12 mouse cellular contexts compared by ENCODE assay signal in genomic region chr5:66473599-66473998, GRCm38 (mm10).
DNase-seq lines count a peak whose midpoint lies in the region; ATAC-seq lines count a peak whose summit lies in the region.
"Had no signal": no experiment of that assay in that cellular context is flagged by ENCODE, and none has a peak within 500 bp of the region (broad histone marks: within the 10 kb centered on the region; RNA-seq: fewer than 3 reads in every experiment).

No protein-coding gene starts in this region.

- H3K4me3 ChIP-seq in hindbrain, embryonic 12.5 days: no peak overlapping the region
- no peak overlapping the region for H3K4me3 ChIP-seq in midbrain, embryonic 15.5 days
- H3K4me3 ChIP-seq: limb, embryonic 15.5 days had no signal

- H3K36me3 ChIP-seq in hindbrain, embryonic 12.5 days: no peaks in the 10 kb centered on the region
- H3K36me3 ChIP-seq in midbrain, embryonic 15.5 days (replicated peaks): no peaks in the 10 kb centered on the region
- H3K36me3 ChIP-seq: limb, embryonic 15.5 days had no signal

- no peak overlapping the region for H3K9ac ChIP-seq in hindbrain, embryonic 12.5 days
- H3K9ac ChIP-seq in midbrain, embryonic 15.5 days: no peak overlapping the region
- H3K9ac ChIP-seq: limb, embryonic 15.5 days had no signal

- DNase-seq in embryo, embryonic 10.5 days (ENCODE audit: low spot score): peak; percentile 36
- no peak for DNase-seq in embryo, embryonic 10 days (ENCODE audit: low spot score)
- DNase-seq in ZHBTc4 (ENCODE audit: low read depth, low spot score): peak; percentile 72
- no peak for DNase-seq in lung, postnatal 25 days (ENCODE audit: low spot score)
- DNase-seq: adrenal gland, postnatal 36 days; cerebellum, postnatal 36 days; lung, postnatal 14 days had no signal

- peaks cover 8% of the 10 kb centered on the region for H3K4me1 ChIP-seq in hindbrain, embryonic 12.5 days
- H3K4me1 ChIP-seq in midbrain, embryonic 15.5 days: peaks cover 15% of the 10 kb centered on the region
- H3K4me1 ChIP-seq: limb, embryonic 15.5 days had no signal

- no peaks in the 10 kb centered on the region for H3K27me3 ChIP-seq in hindbrain, embryonic 12.5 days
- no peaks in the 10 kb centered on the region for H3K27me3 ChIP-seq in midbrain, embryonic 15.5 days (replicated peaks)
- H3K27me3 ChIP-seq: limb, embryonic 15.5 days had no signal

- 33% methylated on average over 12 of the region's 12 CpGs for WGBS in hindbrain, embryonic 12.5 days
- 16% methylated on average over 12 of the region's 12 CpGs for WGBS in midbrain, embryonic 15.5 days

- H3K4me2 ChIP-seq in hindbrain, embryonic 12.5 days (replicated peaks): no peak overlapping the region
- no peak overlapping the region; the same call in 1 of the 2 replicates for H3K4me2 ChIP-seq in midbrain, embryonic 15.5 days
- H3K4me2 ChIP-seq: limb, embryonic 15.5 days had no signal

- H3K27ac ChIP-seq in hindbrain, embryonic 12.5 days: peak overlapping the region; percentile 55; the same call in 1 of the 2 replicates
- H3K27ac ChIP-seq in midbrain, embryonic 15.5 days: peak overlapping the region; percentile 40
- H3K27ac ChIP-seq: limb, embryonic 15.5 days had no signal

- ATAC-seq in hindbrain, embryonic 12.5 days (ENCODE audit: low FRiP score): peak; percentile 51
- ATAC-seq in midbrain, embryonic 15.5 days (replicated peaks): peak; percentile 82
- ATAC-seq in inflammation-experienced regulatory T-cells, adult 6 months: no peak
- no peak for ATAC-seq in cerebellum, adult (ENCODE audit: insufficient number of reproducible peaks, low FRiP score, low TSS enrichment)

- no peaks in the 10 kb centered on the region for H3K9me3 ChIP-seq in hindbrain, embryonic 12.5 days (replicated peaks)
- H3K9me3 ChIP-seq in midbrain, embryonic 15.5 days: no peaks in the 10 kb centered on the region
- H3K9me3 ChIP-seq: limb, embryonic 15.5 days had no signal

Comparison
In these comparisons a context has a peak if more than half of its experiments do, and no peak if none do; other contexts are left out.
1. DNase-seq: peak in embryo, embryonic 10.5 days (single experiment) and ZHBTc4 (single experiment); none in embryo, embryonic 10 days (single experiment) and lung, postnatal 25 days (single experiment).
2. ATAC-seq: peak in hindbrain, embryonic 12.5 days (single experiment) and midbrain, embryonic 15.5 days (single experiment); none in inflammation-experienced regulatory T-cells, adult 6 months (single experiment) and cerebellum, adult (single experiment).